Mouse (Mus musculus) MEL (cell line): ENCODE results near the gene Slc9a4. TPM values are rescaled to one million over a fixed set of nuclear protein-coding genes. Genes with fewer than 3 reads are reported as not detected.
"Not testable (repeated sequence)": the region's sequence is repeated elsewhere in the genome, so short reads cannot be mapped to it uniquely, and the experiment has no call there.

Source experiments
- DNase-seq: peaks from one replicate; pipeline ENCODE4 v3.0.0; 2011; ENCODE audit warnings: low read depth, low spot score
- H3K27ac ChIP-seq: 2 replicates; pipeline ENCODE4 v1.5.1; 2012; ENCODE audit warnings: low read depth, mild to moderate bottlenecking, control low read depth, low read length, moderate library complexity; ENCODE audit not compliant: control insufficient read depth
- H3K27me3 ChIP-seq, 2 experiments: fragments of 150-350 bp in 1 of 2; sonication (generic) in 1 of 2; 2 replicates each; pipeline ENCODE4 v1.6.1; 2012; ENCODE audit warnings: low read length in 2 of 2, mild to moderate bottlenecking in 2 of 2, improper control_type of control experiment in 1 of 2, moderate library complexity in 1 of 2; ENCODE audit not compliant: insufficient read depth in 2 of 2, control insufficient read depth in 1 of 2
- H3K36me3 ChIP-seq, 2 experiments: 2 replicates each; pipeline ENCODE4 v1.6.1; 2012 to 2014; ENCODE audit warnings: low read length in 2 of 2, improper control_type of control experiment in 1 of 2, inconsistent platforms in 1 of 2, mild to moderate bottlenecking in 1 of 2; ENCODE audit not compliant: insufficient read depth in 2 of 2, control insufficient read depth in 1 of 2
- H3K4me1 ChIP-seq, 2 experiments: fragments of 150-350 bp in 1 of 2; sonication (generic) in 1 of 2; 2 replicates each; pipeline ENCODE4 v1.6.1; 2012; ENCODE audit warnings: low read length in 2 of 2, improper control_type of control experiment in 1 of 2, mild to moderate bottlenecking in 1 of 2; ENCODE audit not compliant: insufficient read depth in 2 of 2, control insufficient read depth in 1 of 2
- H3K4me3 ChIP-seq, 2 experiments: fragments of 150-350 bp in 1 of 2; sonication (generic) in 1 of 2; 2 replicates each; pipeline ENCODE4 v1.5.1; 2012; ENCODE audit warnings: low read depth in 2 of 2, low read length in 2 of 2, mild to moderate bottlenecking in 2 of 2, moderate library complexity in 2 of 2, control low read depth in 1 of 2, improper control_type of control experiment in 1 of 2; ENCODE audit not compliant: control insufficient read depth in 1 of 2, insufficient read depth in 1 of 2
- H3K79me2 ChIP-seq: 2 replicates; pipeline ENCODE4 v1.6.1; 2012; ENCODE audit warnings: mild to moderate bottlenecking, low read length, moderate library complexity; ENCODE audit not compliant: control insufficient read depth, poor library complexity, insufficient read depth
- H3K9ac ChIP-seq: 2 replicates; pipeline ENCODE4 v1.6.1; 2012; ENCODE audit warnings: low read depth, mild to moderate bottlenecking, control low read depth, low read length, moderate library complexity; ENCODE audit not compliant: control insufficient read depth, poor library complexity, severe bottlenecking
- H3K9me3 ChIP-seq: fragments of 150-350 bp; sonication (generic); replicated peaks from 2 replicates; pipeline ENCODE4 v1.6.1; 2012; ENCODE audit warnings: mild to moderate bottlenecking, low read length, improper control_type of control experiment, moderate library complexity; ENCODE audit not compliant: insufficient read depth
- BHLHE40 ChIP-seq: IDR thresholded peaks from 2 replicates; pipeline ENCODE4 v1.6.1; 2012; ENCODE audit warnings: low read depth, mild to moderate bottlenecking, inconsistent platforms, low read length, improper control_type of control experiment, borderline replicate concordance
- CHD2 ChIP-seq: IDR thresholded peaks from 2 replicates; pipeline ENCODE4 v1.6.1; 2011; ENCODE audit warnings: low read length, improper control_type of control experiment
- CTCF ChIP-seq, 3 experiments: IDR thresholded peaks in 2 of 3; conservative IDR thresholded peaks in 1 of 3; 2 replicates each; pipeline ENCODE4 v1.5.1; 2011 to 2012; ENCODE audit warnings: low read length in 3 of 3, low read depth in 2 of 3, mild to moderate bottlenecking in 2 of 3, improper control_type of control experiment in 1 of 3, inconsistent platforms in 1 of 3, mixed read lengths in 1 of 3, moderate library complexity in 1 of 3; ENCODE audit not compliant: control insufficient read depth in 1 of 3, insufficient read depth in 1 of 3, poor library complexity in 1 of 3, severe bottlenecking in 1 of 3
- E2F4 ChIP-seq: IDR thresholded peaks from 2 replicates; pipeline ENCODE4 v1.6.1; 2011; ENCODE audit warnings: low read depth, low read length, improper control_type of control experiment, borderline replicate concordance
- ELF1 ChIP-seq: IDR thresholded peaks from 2 replicates; pipeline ENCODE4 v1.6.1; 2014; ENCODE audit warnings: low read depth, mild to moderate bottlenecking, inconsistent platforms, low read length, improper control_type of control experiment, moderate library complexity
- EP300 ChIP-seq, 2 experiments: IDR thresholded peaks; 2 replicates each; pipeline ENCODE4 v1.6.1; 2011; ENCODE audit warnings: improper control_type of control experiment in 2 of 2, low read length in 2 of 2, low read depth in 1 of 2, mild to moderate bottlenecking in 1 of 2
- HCFC1 ChIP-seq: IDR thresholded peaks from 2 replicates; pipeline ENCODE4 v1.6.1; 2012; ENCODE audit warnings: low read depth, mild to moderate bottlenecking, inconsistent platforms, low read length, improper control_type of control experiment, moderate library complexity
- KAT2A ChIP-seq: conservative IDR thresholded peaks from 2 replicates; pipeline ENCODE4 v1.6.1; 2012; ENCODE audit warnings: low read depth, low read length, improper control_type of control experiment, inconsistent platforms
- MAFK ChIP-seq: IDR thresholded peaks from 2 replicates; pipeline ENCODE4 v1.6.1; 2011; ENCODE audit warnings: low read depth, mild to moderate bottlenecking, low read length, improper control_type of control experiment, borderline replicate concordance
- MEF2A ChIP-seq: IDR thresholded peaks from 2 replicates; pipeline ENCODE4 v1.6.1; 2014; ENCODE audit warnings: low read depth, mild to moderate bottlenecking, inconsistent platforms, low read length, improper control_type of control experiment; ENCODE audit not compliant: poor library complexity, insufficient replicate concordance, severe bottlenecking; ENCODE audit errors: extremely low read depth
- MXI1 ChIP-seq: IDR thresholded peaks from 2 replicates; pipeline ENCODE4 v1.6.1; 2011; ENCODE audit warnings: mild to moderate bottlenecking, low read depth, low read length, improper control_type of control experiment
- MYB ChIP-seq: IDR thresholded peaks from 2 replicates; pipeline ENCODE4 v1.6.1; 2011; ENCODE audit warnings: mild to moderate bottlenecking, low read depth, low read length, improper control_type of control experiment
- NELFE ChIP-seq: IDR thresholded peaks from 2 replicates; pipeline ENCODE4 v1.6.1; 2011; ENCODE audit warnings: low read depth, low read length, improper control_type of control experiment
- POLR2AphosphoS2 ChIP-seq: IDR thresholded peaks from 2 replicates; pipeline ENCODE4 v1.6.1; 2011; ENCODE audit warnings: low read length, improper control_type of control experiment
- POLR2AphosphoS5 ChIP-seq: IDR thresholded peaks from 2 replicates; pipeline ENCODE4 v1.6.1; 2012; ENCODE audit warnings: low read depth, borderline replicate concordance, mild to moderate bottlenecking, inconsistent platforms, low read length, moderate library complexity, mixed read lengths
- RAD21 ChIP-seq: IDR thresholded peaks from 2 replicates; pipeline ENCODE4 v1.6.1; 2011; ENCODE audit warnings: mild to moderate bottlenecking, low read depth, low read length, improper control_type of control experiment
- RCOR1 ChIP-seq: IDR thresholded peaks from 2 replicates; pipeline ENCODE4 v1.6.1; 2012; ENCODE audit warnings: low read depth, mild to moderate bottlenecking, inconsistent platforms, low read length, improper control_type of control experiment
- SMC3 ChIP-seq: IDR thresholded peaks from 2 replicates; pipeline ENCODE4 v1.6.1; 2011; ENCODE audit warnings: low read depth, low read length, improper control_type of control experiment
- TAL1 ChIP-seq: IDR thresholded peaks from 2 replicates; pipeline ENCODE4 v1.6.1; 2012; ENCODE audit warnings: mild to moderate bottlenecking, inconsistent platforms, low read length, moderate library complexity, mixed read lengths
- TBP ChIP-seq: IDR thresholded peaks from 2 replicates; pipeline ENCODE4 v1.8.0; 2011; ENCODE audit warnings: low read depth, low read length, improper control_type of control experiment
- USF1 ChIP-seq: IDR thresholded peaks from 2 replicates; pipeline ENCODE4 v1.6.1; 2014; ENCODE audit warnings: low read depth, mild to moderate bottlenecking, inconsistent platforms, low read length, improper control_type of control experiment, moderate library complexity
- ZC3H11A ChIP-seq: IDR thresholded peaks from 2 replicates; pipeline ENCODE4 v1.6.1; 2012; ENCODE audit warnings: low read depth, mild to moderate bottlenecking, inconsistent platforms, low read length, improper control_type of control experiment
- ZNF384 ChIP-seq: IDR thresholded peaks from 2 replicates; pipeline ENCODE4 v1.6.1; 2012; ENCODE audit warnings: low read depth, mild to moderate bottlenecking, inconsistent platforms, low read length, improper control_type of control experiment
- polyA plus RNA-seq, 2 experiments: library from polyadenylated mRNA; stranded (reverse) in 1 of 2; unstranded in 1 of 2; fragments of >175 nt in 1 of 2; fragments of >200 nt in 1 of 2; gene quantifications; 2 replicates each; pipeline versions ENCODE4 v1.2.1 to v1.2.4; 2012; ENCODE audit warnings: low replicate concordance in 2 of 2, low read depth in 1 of 2; ENCODE audit not compliant: insufficient read length in 2 of 2, insufficient read depth in 1 of 2, missing spikeins in 1 of 2
- total RNA-seq: library from RNA; depleted of rRNA; stranded (reverse); fragments of 300-350 nt; gene quantifications from 2 replicates; pipeline ENCODE4 v1.2.3, GENCODE M21; 2012

Slc9a4 gene
- total and polyA plus RNA-seq, 3 experiments, result not detected

DNA sequence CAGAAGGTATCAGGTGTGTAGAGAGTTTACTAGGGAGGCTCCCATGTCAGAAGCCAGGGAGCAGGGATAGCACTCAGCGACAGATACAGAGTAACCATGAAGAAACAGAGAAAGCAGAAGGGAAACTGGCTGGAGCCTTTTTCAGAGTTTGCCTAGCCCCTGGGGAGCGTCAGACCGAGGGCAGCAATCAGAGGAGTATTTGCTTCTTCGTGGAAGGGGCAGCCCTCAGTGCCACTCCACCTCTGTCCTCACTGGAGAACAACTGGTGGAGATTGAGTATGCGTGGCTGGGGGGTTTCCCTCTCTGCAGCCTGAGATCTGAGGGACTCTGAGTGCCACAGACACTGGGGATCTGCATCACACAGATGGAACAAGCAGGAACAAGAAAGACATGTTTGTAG, 17.9 kb downstream of the Slc9a4 start:
- H3K27me3 ChIP-seq, result no peaks in the 10 kb centered on the region; a peak in 1 of 4 replicates
- TF ChIP-seq NELFE (no peak), TAL1 (no peak), CTCF (IDR thresholded peaks at IDR 0.05 in 2 of 3, conservative IDR thresholded peaks at IDR 0.05 in 1 of 3; ENCODE audit: control insufficient read depth in 1 of 3, insufficient read depth in 1 of 3, low read depth in 2 of 3, low read length in 3 of 3, poor library complexity in 1 of 3, severe bottlenecking in 1 of 3) (no peak), ELF1 (no peak), USF1 (no peak), EP300 (IDR thresholded peaks at IDR 0.05; ENCODE audit: low read depth in 1 of 2, low read length in 2 of 2) (no peak), E2F4 (no peak), BHLHE40 (no peak), MAFK (no peak), ZC3H11A (no peak)
- H3K36me3 ChIP-seq, result no peaks in the 10 kb centered on the region
- H3K9ac ChIP-seq, result no peak overlapping the region
- no peaks in the 10 kb centered on the region for H3K4me1 ChIP-seq
- no peak overlapping the region for H3K4me3 ChIP-seq
- DNase-seq, result no peak
- H3K27ac ChIP-seq, result no peak overlapping the region
- H3K9me3 ChIP-seq, result no peaks in the 10 kb centered on the region
- H3K79me2 ChIP-seq, result no peaks in the 10 kb centered on the region

DNA sequence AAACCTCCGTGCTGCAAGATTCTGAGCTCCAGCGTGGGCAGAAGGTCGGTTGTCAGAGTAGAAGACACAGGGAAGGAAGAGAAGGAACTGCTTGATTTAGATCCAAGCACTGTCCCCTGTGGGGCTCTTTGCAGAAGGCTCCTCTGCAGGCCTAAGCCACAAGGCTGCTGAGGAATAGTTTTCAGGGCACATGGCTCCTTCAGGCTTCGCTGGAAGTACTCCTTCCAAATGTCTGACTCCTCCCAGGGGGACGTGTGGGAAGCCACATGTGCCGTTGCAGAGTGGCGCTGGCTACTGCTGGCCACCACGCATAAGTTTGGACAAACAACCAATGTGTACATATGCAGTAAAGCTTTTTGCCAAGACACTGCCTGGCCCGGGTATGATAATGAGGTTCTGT, 19.8 kb downstream of the Slc9a4 start:
- not testable (repeated sequence) for DNase-seq, H3K9ac ChIP-seq, H3K27ac ChIP-seq, H3K4me1 ChIP-seq, H3K79me2 ChIP-seq, H3K9me3 ChIP-seq, H3K4me3 ChIP-seq, H3K27me3 ChIP-seq, H3K36me3 ChIP-seq

DNA sequence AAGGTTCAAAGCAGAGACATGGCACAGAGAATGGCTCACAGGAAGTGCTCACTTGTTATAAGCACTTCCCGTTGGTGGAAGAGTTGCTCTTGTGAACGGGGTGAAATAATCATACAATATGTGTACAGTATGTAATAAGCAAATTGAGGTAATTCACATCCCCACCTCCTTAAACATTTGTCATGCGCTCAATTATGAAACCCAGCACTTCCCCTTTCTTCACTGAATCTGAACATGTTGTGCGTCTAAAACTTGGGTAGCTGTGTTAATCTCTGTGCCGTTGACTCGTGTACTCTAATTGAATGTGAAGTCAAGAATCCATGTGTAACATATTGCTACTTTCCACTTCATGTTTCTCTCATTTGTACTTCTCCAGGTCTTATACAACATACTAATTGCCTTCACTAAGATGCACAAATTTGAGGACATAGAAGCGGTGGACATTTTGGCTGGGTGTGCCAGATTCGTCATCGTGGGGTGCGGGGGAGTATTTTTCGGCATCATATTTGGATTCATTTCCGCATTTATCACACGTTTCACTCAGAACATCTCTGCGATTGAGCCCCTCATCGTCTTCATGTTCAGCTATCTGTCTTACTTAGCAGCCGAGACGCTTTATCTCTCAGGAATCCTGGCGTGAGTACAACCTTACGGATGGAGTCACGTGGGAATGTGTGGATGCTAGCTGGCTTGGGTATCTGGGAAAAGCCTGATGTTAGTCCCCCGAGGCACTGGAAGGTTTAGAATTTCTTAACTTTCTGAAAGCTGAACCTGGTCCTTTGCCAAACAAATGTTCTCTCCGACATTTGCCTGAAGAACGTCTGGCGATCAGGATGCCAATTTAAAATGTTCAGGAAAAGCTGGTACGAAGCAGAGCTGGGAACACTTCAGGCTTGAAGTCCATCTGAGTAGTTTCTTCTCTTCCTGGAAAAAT, 20.8 kb downstream of the Slc9a4 start:
- H3K4me1 ChIP-seq, result no peaks in the 10 kb centered on the region
- no peak for DNase-seq
- H3K79me2 ChIP-seq, result no peaks in the 10 kb centered on the region
- H3K27ac ChIP-seq, result no peak overlapping the region
- H3K36me3 ChIP-seq, result no peaks in the 10 kb centered on the region
- no peak overlapping the region for H3K9ac ChIP-seq
- no peaks in the 10 kb centered on the region; a peak in 1 of 4 replicates for H3K27me3 ChIP-seq
- TF ChIP-seq ELF1 (no peak), CTCF (IDR thresholded peaks at IDR 0.05 in 2 of 3, conservative IDR thresholded peaks at IDR 0.05 in 1 of 3; ENCODE audit: control insufficient read depth in 1 of 3, insufficient read depth in 1 of 3, low read depth in 2 of 3, low read length in 3 of 3, poor library complexity in 1 of 3, severe bottlenecking in 1 of 3) (no peak), MEF2A (no peak), CHD2 (no peak), POLR2AphosphoS2 (no peak), ZNF384 (no peak), SMC3 (no peak), MXI1 (no peak), MYB (no peak), POLR2AphosphoS5 (no peak), TBP (no peak), BHLHE40 (no peak), HCFC1 (no peak), MAFK (no peak), RAD21 (no peak), KAT2A (no peak), RCOR1 (no peak), ZC3H11A (no peak)
- H3K9me3 ChIP-seq, result no peaks in the 10 kb centered on the region
- H3K4me3 ChIP-seq, result no peak overlapping the region
